Mouse (Mus musculus) kidney, embryonic 15.5 days (tissue): ENCODE results near the gene Iqce. TPM values are rescaled to one million over a fixed set of nuclear protein-coding genes. Genes with fewer than 3 reads are reported as not detected.
A peak's percentile ranks its signal among the peaks of the same experiment; 100 is the strongest.

Experiments
- ATAC-seq: fragments of 200-750 bp; cut with Nextera tagmentation; replicated peaks from 2 replicates; pipeline ENCODE4 v1.8.0; 2017; ENCODE audit warnings: moderate TSS enrichment; ENCODE audit not compliant: low FRiP score
- H3K27ac ChIP-seq: fragments of 300-500 bp; sonication (generic); 2 replicates; pipeline ENCODE4 v1.5.1; 2015; ENCODE audit warnings: mild to moderate bottlenecking, inconsistent platforms
- H3K27me3 ChIP-seq: fragments of 300-500 bp; sonication (generic); 2 replicates; pipeline ENCODE4 v1.6.1; 2015; ENCODE audit warnings: inconsistent platforms
- H3K36me3 ChIP-seq: fragments of 300-500 bp; sonication (generic); 2 replicates; pipeline ENCODE4 v1.6.1; 2015; ENCODE audit warnings: inconsistent platforms
- H3K4me1 ChIP-seq: fragments of 300-500 bp; sonication (generic); 2 replicates; pipeline ENCODE4 v1.6.1; 2015; ENCODE audit warnings: inconsistent platforms
- H3K4me2 ChIP-seq: fragments of 300-500 bp; sonication (generic); 2 replicates; pipeline ENCODE4 v1.6.1; 2015; ENCODE audit warnings: moderate library complexity, mild to moderate bottlenecking, inconsistent platforms
- H3K4me3 ChIP-seq: fragments of 300-500 bp; sonication (generic); replicated peaks from 2 replicates; pipeline ENCODE4 v1.5.1; 2015; ENCODE audit warnings: mild to moderate bottlenecking, inconsistent platforms
- H3K9ac ChIP-seq: fragments of 300-500 bp; sonication (generic); 2 replicates; pipeline ENCODE4 v1.6.1; 2015; ENCODE audit warnings: mild to moderate bottlenecking, inconsistent platforms
- H3K9me3 ChIP-seq: fragments of 300-500 bp; sonication (generic); replicated peaks from 2 replicates; pipeline ENCODE4 v1.6.1; 2016; ENCODE audit warnings: inconsistent platforms
- WGBS: fragments of 180-500 bp; shearing (Covaris S2); methylation state at CpG from one replicate; pipeline ENCODE4 v1.1.7; 2015; ENCODE audit warnings: mixed read lengths; 5-methylcytosine and 5-hydroxymethylcytosine counted together
- polyA plus RNA-seq: library from polyadenylated mRNA; unstranded; fragments of >200 nt; fragmentation: Nextera tagmentation; extraction: Ambion mirVana; gene quantifications from 2 replicates; pipeline ENCODE4 v1.2.1, GENCODE M21; 2015

Gene Iqce
- polyA plus RNA-seq, 1 experiment from 2014 or later, result 25.7 TPM

DNA sequence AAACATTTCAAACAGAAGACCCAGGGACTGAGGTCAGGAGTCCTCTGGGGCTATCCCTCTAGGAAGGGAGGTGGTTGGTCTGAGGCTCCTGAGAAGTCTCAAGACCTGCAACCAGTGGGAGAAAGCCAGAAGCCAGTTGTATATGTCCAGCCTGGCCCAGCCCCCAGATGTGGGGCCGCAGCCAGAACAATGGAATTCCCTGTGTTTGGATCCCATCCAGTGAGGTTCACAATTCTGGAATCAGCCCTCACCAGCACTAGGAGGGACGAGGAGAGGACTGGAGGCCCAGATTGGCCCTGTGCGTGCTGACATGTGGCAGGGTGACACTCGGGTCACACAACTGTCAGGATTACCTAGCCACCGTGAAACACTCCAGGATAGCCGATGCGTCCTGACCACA is 49.6 kb downstream of the Iqce start:
- H3K4me3 ChIP-seq, result no peak overlapping the region
- WGBS, result 68% methylated on average over 7 of the region's 7 CpGs
- peaks cover 29% of the 10 kb centered on the region for H3K4me1 ChIP-seq
- ATAC-seq, result no peak
- H3K9me3 ChIP-seq, result no peaks in the 10 kb centered on the region
- H3K27me3 ChIP-seq, result no peaks in the 10 kb centered on the region
- H3K36me3 ChIP-seq, result no peaks in the 10 kb centered on the region
- no peak overlapping the region for H3K4me2 ChIP-seq
- no peak overlapping the region for H3K9ac ChIP-seq
- H3K27ac ChIP-seq, result no peak overlapping the region

- peaks cover 43% of the 10 kb centered on the region for H3K4me1 ChIP-seq
- no peaks in the 10 kb centered on the region for H3K27me3 ChIP-seq
- no peak overlapping the region for H3K4me2 ChIP-seq
- no peak overlapping the region for H3K27ac ChIP-seq
- H3K36me3 ChIP-seq, result 0 out of 2 replicates have a peak, but pooled peaks cover 3% of the 10 kb centered on the region
- no peak overlapping the region for H3K9ac ChIP-seq
- H3K4me3 ChIP-seq, result no peak overlapping the region
- H3K9me3 ChIP-seq, result no peaks in the 10 kb centered on the region
- no peak for ATAC-seq
- WGBS, result 84% methylated on average over 11 of the region's 11 CpGs
Measured at GRCm38 (mm10) chr5:140651231-140651630, 50.9 kb downstream of the Iqce start.

DNA sequence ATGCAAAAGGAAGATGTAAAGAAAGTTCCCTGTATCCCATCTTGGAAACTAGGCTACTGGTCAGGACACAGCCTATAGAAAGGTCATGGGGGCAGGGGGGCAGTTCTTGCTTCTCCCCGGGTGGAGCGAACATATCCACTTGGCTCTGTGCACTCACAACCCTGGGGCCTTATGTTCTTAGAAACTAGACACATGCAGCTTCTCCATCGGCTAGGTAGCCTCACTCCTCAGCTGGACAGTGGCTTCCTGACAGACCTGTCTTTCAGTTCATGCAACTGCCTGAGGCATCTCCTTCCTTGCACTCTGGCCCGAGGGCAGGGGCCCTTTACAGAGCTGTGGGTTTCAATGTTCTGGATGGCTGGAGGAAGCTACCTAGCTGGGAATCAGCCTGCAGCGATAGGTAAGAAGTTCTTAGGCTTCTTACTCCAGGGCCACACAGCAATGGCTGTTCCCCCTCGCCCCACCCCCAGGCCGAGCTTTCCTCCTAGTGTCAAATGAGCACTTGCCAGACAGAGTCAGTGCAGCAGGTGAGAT is 52.2 kb downstream of the Iqce start:
- Histone ChIP-seq H3K9me3 (no peaks in the 10 kb centered on the region), H3K27me3 (no peaks in the 10 kb centered on the region), H3K4me1 (peaks cover 56% of the 10 kb centered on the region), H3K36me3 (0 out of 2 replicates have a peak, but pooled peaks cover 6% of the 10 kb centered on the region), H3K27ac (0 out of 2 replicates have a peak overlapping the region, but pooled peaks have one; percentile 80), H3K4me3 (no peak overlapping the region), H3K4me2 (peak overlapping the region; percentile 77; the same call in 1 of the 2 replicates), H3K9ac (0 out of 2 replicates have a peak overlapping the region, but pooled peaks have one; percentile 40)
- WGBS, result 56% methylated on average over 7 of the region's 7 CpGs
- no peak for ATAC-seq

DNA sequence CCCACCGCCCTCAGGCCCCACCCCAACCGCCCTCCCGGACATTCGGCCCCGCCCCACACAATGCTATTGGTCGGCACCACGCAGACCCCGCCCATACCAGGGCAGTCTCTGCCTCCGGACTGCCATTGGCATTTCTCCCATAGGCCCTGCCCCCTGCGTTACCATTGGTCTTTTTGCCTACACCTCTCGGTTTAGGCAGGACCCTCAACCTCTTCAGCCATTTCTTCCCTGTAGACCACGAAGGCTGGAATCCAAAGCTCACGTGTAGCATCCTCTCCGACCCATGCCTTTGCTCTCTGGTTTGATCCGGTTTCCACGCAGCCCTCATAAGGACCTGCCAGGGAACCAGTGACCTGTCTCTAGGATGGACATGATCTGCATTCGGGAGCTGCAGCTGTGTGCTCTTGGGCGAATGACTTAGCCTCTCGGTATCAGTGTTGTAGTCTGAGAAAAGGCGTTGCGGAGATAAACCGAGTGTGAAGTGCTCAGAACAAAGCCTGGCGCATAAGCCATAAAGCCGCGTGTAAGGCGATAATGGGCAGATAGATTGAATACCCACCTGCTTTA is 53.0 kb downstream of the Iqce start:
- Histone ChIP-seq H3K4me2 (peak overlapping the region; percentile 77), H3K4me1 (peaks cover 60% of the 10 kb centered on the region), H3K27ac (peak overlapping the region; percentile 80), H3K27me3 (no peaks in the 10 kb centered on the region), H3K9me3 (no peaks in the 10 kb centered on the region), H3K4me3 (peak overlapping the region; percentile 82), H3K36me3 (peaks cover 10% of the 10 kb centered on the region), H3K9ac (peak overlapping the region; percentile 40; the same call in 1 of the 2 replicates)
- ATAC-seq, result peak; percentile 93
- 2% methylated on average over 26 of the region's 26 CpGs for WGBS

DNA sequence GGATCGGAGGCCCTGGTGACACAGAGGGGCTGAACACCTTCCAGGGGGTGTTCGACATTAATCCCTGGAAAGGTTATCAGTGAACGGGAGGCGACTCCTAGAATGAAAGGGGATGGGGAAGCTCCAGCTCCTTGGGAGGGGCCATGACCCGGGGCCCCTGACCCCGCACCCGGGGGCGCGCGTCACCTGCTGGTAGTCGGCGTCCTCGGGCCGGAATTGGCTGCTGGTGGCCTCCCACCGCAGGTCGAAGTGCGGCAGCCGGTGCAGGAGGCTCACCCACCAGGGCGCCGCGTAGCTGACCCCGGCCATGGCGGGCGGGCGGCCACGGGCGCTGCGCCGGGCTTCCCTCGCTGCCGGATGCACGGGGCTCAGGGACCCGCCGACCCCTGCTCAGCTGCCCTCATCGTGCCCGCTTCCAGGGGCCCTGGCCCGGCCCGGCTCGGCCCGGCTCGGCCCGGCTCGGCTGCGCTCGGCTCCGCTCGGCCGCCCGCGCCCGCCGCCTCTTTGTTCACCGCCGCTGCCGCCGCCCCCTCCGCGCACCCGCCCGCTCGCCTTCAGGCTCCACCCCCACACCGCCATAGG is 53.6 kb downstream of the Iqce start, which contains the start of gene Ttyh3:
Gene Ttyh3 (minus strand): TSS at position 513 of the 582 bp plus-strand sequence.
- Histone ChIP-seq H3K4me1 (peaks cover 62% of the 10 kb centered on the region), H3K9ac (peak within 1 kb of the TSS; percentile 99), H3K9me3 (no peaks in the 10 kb centered on the region), H3K27me3 (no peaks in the 10 kb centered on the region), H3K4me2 (peak within 1 kb of the TSS; percentile 77), H3K27ac (peak within 1 kb of the TSS; percentile 86), H3K4me3 (peak within 1 kb of the TSS; percentile 82), H3K36me3 (peaks cover 15% of the 10 kb centered on the region)
- WGBS, result 0% methylated on average over 60 of the region's 62 CpGs
- ATAC-seq, result no peak; the same call in 1 of the 2 replicates

DNA sequence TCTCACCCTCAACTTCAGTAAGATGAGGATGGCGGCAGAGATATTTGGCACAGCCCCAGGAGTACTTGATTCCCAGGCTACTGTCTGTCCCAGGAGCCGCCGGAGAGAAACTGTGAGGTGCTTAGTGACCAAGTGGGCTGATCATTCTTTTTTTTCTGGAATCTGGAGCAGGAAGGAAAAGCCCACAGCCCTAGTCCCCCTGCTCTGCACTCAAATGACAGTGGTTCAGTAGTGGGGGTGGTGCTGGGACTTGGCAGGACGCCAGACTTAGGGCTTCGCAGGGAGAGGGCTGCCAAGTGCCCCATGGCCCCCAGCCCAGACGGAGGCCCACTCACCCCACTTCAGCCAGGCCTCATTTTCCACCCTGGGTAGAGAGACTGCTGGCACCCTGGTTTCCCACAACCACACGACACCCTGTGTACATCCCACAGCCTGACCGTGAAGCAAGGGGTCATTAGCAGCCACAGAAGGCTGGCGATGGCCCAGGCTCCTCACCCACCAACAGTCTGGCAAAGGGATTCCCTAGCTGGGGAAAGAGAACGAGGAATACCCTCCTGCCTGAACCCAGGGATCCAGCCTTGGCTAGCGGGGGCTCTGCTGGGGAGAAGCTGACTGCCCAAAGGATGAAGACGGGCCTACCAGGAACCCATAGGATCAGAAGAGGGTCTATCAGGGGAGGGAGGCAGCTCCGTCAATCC is 54.2 kb downstream of the Iqce start:
- peak; percentile 27 for ATAC-seq
- peak overlapping the region; percentile 82 for H3K4me3 ChIP-seq
- H3K9ac ChIP-seq, result peak overlapping the region; percentile 99
- peaks cover 64% of the 10 kb centered on the region for H3K4me1 ChIP-seq
- H3K9me3 ChIP-seq, result no peaks in the 10 kb centered on the region
- peaks cover 17% of the 10 kb centered on the region for H3K36me3 ChIP-seq
- peak overlapping the region; percentile 77 for H3K4me2 ChIP-seq
- no peaks in the 10 kb centered on the region for H3K27me3 ChIP-seq
- H3K27ac ChIP-seq, result peak overlapping the region; percentile 86
- 2% methylated on average over 13 of the region's 13 CpGs for WGBS

- Histone ChIP-seq H3K9ac (peak overlapping the region; percentile 99), H3K4me1 (peaks cover 64% of the 10 kb centered on the region), H3K4me2 (peak overlapping the region; percentile 77), H3K27ac (peak overlapping the region; percentile 86), H3K9me3 (no peaks in the 10 kb centered on the region), H3K27me3 (no peaks in the 10 kb centered on the region), H3K4me3 (peak overlapping the region; percentile 82), H3K36me3 (peaks cover 17% of the 10 kb centered on the region)
- ATAC-seq, result no peak
- 44% methylated on average over 13 of the region's 13 CpGs for WGBS
Measured at GRCm38 (mm10) chr5:140647031-140647760, 55.0 kb downstream of the Iqce start.

- no peak overlapping the region for H3K9ac ChIP-seq
- H3K27me3 ChIP-seq, result no peaks in the 10 kb centered on the region
- peaks cover 17% of the 10 kb centered on the region for H3K36me3 ChIP-seq
- no peak for ATAC-seq
- no peaks in the 10 kb centered on the region for H3K9me3 ChIP-seq
- H3K4me1 ChIP-seq, result peaks cover 75% of the 10 kb centered on the region
- 0 out of 2 replicates have a peak overlapping the region, but pooled peaks have one; percentile 42 for H3K27ac ChIP-seq
- WGBS, result 85% methylated on average over 6 of the region's 6 CpGs
- H3K4me2 ChIP-seq, result peak overlapping the region; percentile 77
- peak overlapping the region; percentile 82; the same call in 1 of the 2 replicates for H3K4me3 ChIP-seq
Measured at GRCm38 (mm10) chr5:140646171-140646570, 56.0 kb downstream of the Iqce start.

- peaks cover 80% of the 10 kb centered on the region for H3K4me1 ChIP-seq
- peak overlapping the region; percentile 42; the same call in 1 of the 2 replicates for H3K27ac ChIP-seq
- H3K4me2 ChIP-seq, result no peak overlapping the region
- no peak overlapping the region for H3K9ac ChIP-seq
- 77% methylated on average over 4 of the region's 4 CpGs for WGBS
- H3K4me3 ChIP-seq, result no peak overlapping the region
- H3K27me3 ChIP-seq, result no peaks in the 10 kb centered on the region
- H3K36me3 ChIP-seq, result peaks cover 17% of the 10 kb centered on the region
- H3K9me3 ChIP-seq, result no peaks in the 10 kb centered on the region
- no peak for ATAC-seq
Measured at GRCm38 (mm10) chr5:140645454-140645853, 56.7 kb downstream of the Iqce start.

- Histone ChIP-seq H3K4me1 (peaks cover 79% of the 10 kb centered on the region), H3K4me2 (no peak overlapping the region; the same call in 1 of the 2 replicates)
Measured at GRCm38 (mm10) chr5:140644702-140645201, 57.4 kb downstream of the Iqce start.

DNA sequence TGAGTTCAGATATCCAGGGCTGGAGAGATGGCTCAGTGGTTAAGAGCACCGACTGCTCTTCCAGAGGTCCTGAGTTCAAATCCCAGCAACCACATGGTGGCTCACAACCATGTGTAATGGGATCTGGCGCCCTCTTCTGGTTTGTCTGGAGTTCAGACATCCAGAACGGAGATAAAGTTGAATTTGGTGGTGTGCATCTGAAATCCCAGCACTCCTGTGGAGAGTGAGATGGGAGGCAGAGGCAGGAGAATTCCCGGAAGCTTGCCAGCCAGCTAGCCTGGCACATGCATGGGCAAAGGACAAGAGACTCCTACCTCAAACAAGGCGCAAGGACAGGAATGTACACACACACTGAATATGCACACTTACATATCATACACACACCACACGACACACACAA is 57.9 kb downstream of the Iqce start:
- no peak overlapping the region for H3K4me3 ChIP-seq
- no peak overlapping the region for H3K27ac ChIP-seq
- H3K36me3 ChIP-seq, result peaks cover 27% of the 10 kb centered on the region
- no peaks in the 10 kb centered on the region for H3K9me3 ChIP-seq
- no peak for ATAC-seq
- H3K27me3 ChIP-seq, result no peaks in the 10 kb centered on the region
- peaks cover 76% of the 10 kb centered on the region for H3K4me1 ChIP-seq
- WGBS, result 90% methylated on average over 6 of the region's 6 CpGs
- H3K9ac ChIP-seq, result no peak overlapping the region
- H3K4me2 ChIP-seq, result no peak overlapping the region

More at GRCm38 (mm10) chr5:140644702-140645201, 57.4 kb downstream of the Iqce start:
- Histone ChIP-seq H3K27me3 (no peaks in the 10 kb centered on the region), H3K36me3 (peaks cover 22% of the 10 kb centered on the region), H3K4me3 (no peak overlapping the region), H3K9ac (no peak overlapping the region), H3K27ac (peak overlapping the region; percentile 42; the same call in 1 of the 2 replicates), H3K9me3 (no peaks in the 10 kb centered on the region)
- 69% methylated on average over 15 of the region's 15 CpGs for WGBS
- no peak for ATAC-seq
